Mouse (Mus musculus) CH12.LX (cell line): ENCODE results near the gene Qpctl.

ENCODE experiments used
- CTCF ChIP-seq, 2 experiments: IDR thresholded peaks in 1 of 2; conservative IDR thresholded peaks in 1 of 2; 2 replicates each; pipeline ENCODE4 v1.5.1; 2011 to 2012; ENCODE audit warnings: low read depth in 2 of 2, low read length in 2 of 2, improper control_type of control experiment in 1 of 2, inconsistent platforms in 1 of 2, mild to moderate bottlenecking in 1 of 2, moderate library complexity in 1 of 2
- EP300 ChIP-seq: IDR thresholded peaks from 2 replicates; pipeline ENCODE4 v1.6.1; 2011; ENCODE audit warnings: low read length, improper control_type of control experiment
- MAX ChIP-seq: IDR thresholded peaks from 2 replicates; pipeline ENCODE4 v1.6.1; 2011; ENCODE audit warnings: low read length, improper control_type of control experiment
- POLR2A ChIP-seq: IDR thresholded peaks from 2 replicates; pipeline ENCODE4 v1.6.1; 2011; ENCODE audit warnings: low read depth, mild to moderate bottlenecking, improper control_type of control experiment, low read length
- TBP ChIP-seq: conservative IDR thresholded peaks from 2 replicates; pipeline ENCODE4 v1.6.1; 2011; ENCODE audit warnings: low read depth, low read length, improper control_type of control experiment
- ZNF384 ChIP-seq: IDR thresholded peaks from 2 replicates; pipeline ENCODE4 v1.6.1; 2012; ENCODE audit warnings: low read depth, low read length, improper control_type of control experiment, inconsistent platforms

- TF ChIP-seq EP300 = no peak
- no peak for TF ChIP-seq CTCF (conservative IDR thresholded peaks at IDR 0.05 in 1 of 2, IDR thresholded peaks at IDR 0.05 in 1 of 2; ENCODE audit: low read depth in 2 of 2, low read length in 2 of 2)
- TF ChIP-seq MAX = 0 out of 2 replicates have a peak, but pooled peaks have one; percentile 18
- TF ChIP-seq ZNF384 = no peak
- TF ChIP-seq POLR2A = peak; percentile 25; the same call in 1 of the 2 replicates
- TF ChIP-seq TBP = no peak
Measured at GRCm38 (mm10) chr7:19094826-19095750, 54.0 kb downstream of the Qpctl start.
